ENCODE assay signal across 9 mouse cellular contexts in the genomic region with DNA sequence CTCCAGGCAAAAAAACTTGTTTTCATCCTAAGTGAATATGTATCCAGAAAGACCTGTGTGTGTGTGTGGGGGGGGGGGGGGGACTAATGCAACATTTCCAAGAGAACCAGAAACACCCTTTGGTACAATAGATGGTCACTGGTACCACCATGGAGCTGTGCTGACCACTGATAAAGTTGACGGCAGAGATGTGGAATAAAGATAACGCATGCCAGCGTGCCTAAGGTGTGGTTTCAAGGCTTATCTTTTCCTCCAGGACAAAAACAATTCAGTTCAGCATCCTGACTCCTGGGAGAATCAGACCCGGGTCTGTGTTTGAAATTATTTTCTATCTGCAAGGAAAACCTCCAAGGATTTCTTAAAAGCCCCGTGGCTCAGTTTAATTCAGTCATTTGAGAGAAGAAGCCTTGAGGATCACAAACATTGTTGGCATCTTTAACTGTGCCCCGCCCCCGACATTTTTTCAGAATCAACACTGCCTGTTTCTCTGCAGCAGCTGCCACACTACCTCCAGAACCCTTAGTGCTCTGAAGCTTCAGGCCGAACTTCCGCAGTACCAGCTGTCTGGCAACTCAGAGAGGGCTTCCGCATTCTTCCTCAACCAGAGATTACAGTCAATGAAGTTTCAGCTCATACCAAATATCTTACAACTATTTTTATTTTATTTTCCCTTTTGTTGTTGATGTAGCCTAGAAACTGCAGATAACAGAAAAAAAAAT.
DNase-seq lines count a peak whose midpoint lies in the region; ATAC-seq and TF ChIP-seq lines count a peak whose summit lies in the region.
"Had no signal": no experiment of that assay in that cellular context is flagged by ENCODE, and none has a peak within 500 bp of the region (broad histone marks: within the 10 kb centered on the region; RNA-seq: fewer than 3 reads in every experiment).

No protein-coding gene starts in this region.

- peak; percentile 5 for DNase-seq in embryo, embryonic 11 days
- DNase-seq in embryo, embryonic 10 days (ENCODE audit: low spot score), result no peak
- DNase-seq in liver, result peak; percentile 9
- DNase-seq in liver, postnatal 0 days, result no peak
- DNase-seq in Muller cell, postnatal 12 days (ENCODE audit: inconsistent ontology term), result peak; percentile 61
- DNase-seq in liver, embryonic 13.5 days, result peak; percentile 1
- no peak for DNase-seq in thymus, adult 2 months

- H3K36me3 ChIP-seq in liver, postnatal 0 days (replicated peaks; ENCODE audit: insufficient read depth, low read length), result no peaks in the 10 kb centered on the region
- H3K36me3 ChIP-seq in liver, embryonic 13.5 days, result no peaks in the 10 kb centered on the region
- H3K36me3 ChIP-seq in forebrain, embryonic 12.5 days (replicated peaks), result no peaks in the 10 kb centered on the region
- H3K36me3 ChIP-seq in thymus, adult 2 months (ENCODE audit: control insufficient read depth, insufficient read depth, low read length), result no peaks in the 10 kb centered on the region

- H3K9ac ChIP-seq in liver, postnatal 0 days (replicated peaks), result no peak overlapping the region
- H3K9ac ChIP-seq in liver, embryonic 13.5 days, result no peak overlapping the region
- no peak overlapping the region for H3K9ac ChIP-seq in forebrain, embryonic 12.5 days

- H3K4me1 ChIP-seq in liver, postnatal 0 days (ENCODE audit: insufficient read depth), result no peaks in the 10 kb centered on the region
- peaks cover 12% of the 10 kb centered on the region for H3K4me1 ChIP-seq in liver, embryonic 13.5 days (replicated peaks)
- H3K4me1 ChIP-seq in forebrain, embryonic 12.5 days, result no peaks in the 10 kb centered on the region
- H3K4me1 ChIP-seq in thymus, adult 2 months (replicated peaks; ENCODE audit: control insufficient read depth, insufficient read depth, low read length), result no peaks in the 10 kb centered on the region

- TF ChIP-seq EP300 in liver, postnatal 0 days (IDR thresholded peaks at IDR 0.05; ENCODE audit: low read depth), result no peak

- WGBS in liver, postnatal 0 days (ENCODE audit: insufficient replicate concordance), result 34% methylated on average over 10 of the region's 10 CpGs
- WGBS in liver, embryonic 13.5 days (ENCODE audit: insufficient replicate concordance), result 24% methylated on average over 10 of the region's 10 CpGs
- WGBS in forebrain, embryonic 12.5 days, result 86% methylated on average over 10 of the region's 10 CpGs
- WGBS in thymus, adult 2 months, result 34% methylated on average over 10 of the region's 10 CpGs

- no peak for TF ChIP-seq POLR2A in thymus, adult 2 months (IDR thresholded peaks at IDR 0.05; ENCODE audit: control insufficient read depth, extremely low read depth, insufficient read depth, low read length, poor library complexity)

- H3K27ac ChIP-seq in liver, postnatal 0 days (ENCODE audit: low read depth), result no peak overlapping the region
- no peak overlapping the region for H3K27ac ChIP-seq in liver, embryonic 13.5 days
- H3K27ac ChIP-seq in forebrain, embryonic 12.5 days, result no peak overlapping the region
- no peak overlapping the region for H3K27ac ChIP-seq in thymus, adult 2 months (ENCODE audit: control insufficient read depth, insufficient read depth, low read length)

- H3K4me3 ChIP-seq in liver, postnatal 0 days (ENCODE audit: low read depth, low read length), result no peak overlapping the region
- H3K4me3 ChIP-seq in liver, embryonic 13.5 days (replicated peaks), result no peak overlapping the region
- H3K4me3 ChIP-seq in forebrain, embryonic 12.5 days (replicated peaks), result no peak overlapping the region
- H3K4me3 ChIP-seq in thymus, adult 2 months (ENCODE audit: control insufficient read depth, insufficient read depth, low read length), result no peak overlapping the region

- TF ChIP-seq CTCF in liver, postnatal 0 days (IDR thresholded peaks at IDR 0.05; ENCODE audit: low read depth), result no peak
- no peak for TF ChIP-seq CTCF in thymus, adult 2 months (IDR thresholded peaks at IDR 0.05; ENCODE audit: borderline replicate concordance, control insufficient read depth, extremely low read depth, insufficient read depth, low read length, poor library complexity)

- no peaks in the 10 kb centered on the region for H3K27me3 ChIP-seq in liver, postnatal 0 days (ENCODE audit: insufficient read depth, low read length)
- no peaks in the 10 kb centered on the region for H3K27me3 ChIP-seq in liver, embryonic 13.5 days
- H3K27me3 ChIP-seq in forebrain, embryonic 12.5 days, result no peaks in the 10 kb centered on the region
- no peaks in the 10 kb centered on the region for H3K27me3 ChIP-seq in thymus, adult 2 months (ENCODE audit: control insufficient read depth, insufficient read depth, low read length)

- H3K4me2 ChIP-seq in liver, postnatal 0 days (ENCODE audit: low read depth, low read length), result no peak overlapping the region
- 0 out of 2 replicates have a peak overlapping the region, but pooled peaks have one; percentile 1 for H3K4me2 ChIP-seq in liver, embryonic 13.5 days
- no peak overlapping the region for H3K4me2 ChIP-seq in forebrain, embryonic 12.5 days

- ATAC-seq in liver, postnatal 0 days, result no peak
- ATAC-seq in liver, embryonic 13.5 days (ENCODE audit: low read depth), result peak; percentile 63; the same call in 1 of the 2 replicates
- no peak for ATAC-seq in forebrain, embryonic 12.5 days (ENCODE audit: low FRiP score)
- ATAC-seq: inflammation-experienced regulatory T-cells, adult 6 months had no signal

- no peaks in the 10 kb centered on the region for H3K9me3 ChIP-seq in liver, postnatal 0 days (ENCODE audit: low read length)
- H3K9me3 ChIP-seq in liver, embryonic 13.5 days (replicated peaks), result no peaks in the 10 kb centered on the region
- H3K9me3 ChIP-seq in forebrain, embryonic 12.5 days, result no peaks in the 10 kb centered on the region

Comparison
In these comparisons a context has a peak if more than half of its experiments do, and no peak if none do; other contexts are left out.
1. DNase-seq: peak in embryo, embryonic 11 days (single experiment), liver (single experiment), Muller cell, postnatal 12 days (single experiment) and liver, embryonic 13.5 days (single experiment); none in embryo, embryonic 10 days (single experiment), liver, postnatal 0 days (single experiment) and thymus, adult 2 months (single experiment).